ENCODE assay signal across 17 mouse cellular contexts in the genomic region with DNA sequence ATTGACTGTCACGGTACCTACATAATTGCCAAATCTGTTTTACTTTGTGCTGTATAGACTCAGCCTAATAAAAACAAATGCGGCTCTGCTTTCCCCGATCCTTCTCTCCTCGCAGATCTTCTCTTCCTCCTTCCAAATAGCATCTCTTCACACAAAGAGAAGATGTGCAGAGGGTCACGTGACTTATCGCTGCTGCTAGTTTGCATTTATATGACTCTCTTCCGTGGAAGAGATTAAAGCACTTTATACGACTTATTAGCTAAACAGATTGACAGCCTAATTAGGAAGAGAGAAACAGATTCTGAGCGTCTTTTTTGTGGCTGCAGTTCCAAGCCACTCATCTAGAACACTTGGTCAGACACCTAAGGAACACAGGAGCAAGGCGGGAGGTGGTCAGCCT.
DNase-seq lines count a peak whose midpoint lies in the region; ATAC-seq and TF ChIP-seq lines count a peak whose summit lies in the region.
"Had no signal": no experiment of that assay in that cellular context is flagged by ENCODE, and none has a peak within 500 bp of the region (broad histone marks: within the 10 kb centered on the region; RNA-seq: fewer than 3 reads in every experiment).

No protein-coding gene starts in this region.

- no peaks in the 10 kb centered on the region for H3K9me3 ChIP-seq in hindbrain, embryonic 13.5 days
- no peaks in the 10 kb centered on the region for H3K9me3 ChIP-seq in hindbrain, embryonic 11.5 days (ENCODE audit: control insufficient read depth, low read length)
- no peaks in the 10 kb centered on the region for H3K9me3 ChIP-seq in midbrain, embryonic 15.5 days
- H3K9me3 ChIP-seq: embryonic facial prominence, embryonic 12.5 days; lung, embryonic 15.5 days had no signal

- no peaks in the 10 kb centered on the region for H3K27me3 ChIP-seq in hindbrain, embryonic 13.5 days
- H3K27me3 ChIP-seq in hindbrain, embryonic 11.5 days (ENCODE audit: control insufficient read depth, insufficient read depth, low read length), result no peaks in the 10 kb centered on the region
- no peaks in the 10 kb centered on the region for H3K27me3 ChIP-seq in thymus, adult 2 months (ENCODE audit: control insufficient read depth, insufficient read depth, low read length)
- H3K27me3 ChIP-seq in midbrain, embryonic 15.5 days (replicated peaks), result no peaks in the 10 kb centered on the region
- H3K27me3 ChIP-seq: embryonic facial prominence, embryonic 12.5 days; lung, embryonic 15.5 days had no signal

- no peak overlapping the region for H3K9ac ChIP-seq in hindbrain, embryonic 13.5 days
- no peak overlapping the region for H3K9ac ChIP-seq in hindbrain, embryonic 11.5 days (ENCODE audit: low read depth, low read length)
- no peak overlapping the region for H3K9ac ChIP-seq in midbrain, embryonic 15.5 days
- H3K9ac ChIP-seq: embryonic facial prominence, embryonic 12.5 days; liver, embryonic 14.5 days; lung, embryonic 15.5 days had no signal

- no peak for TF ChIP-seq CTCF in thymus, adult 2 months (IDR thresholded peaks at IDR 0.05; ENCODE audit: borderline replicate concordance, control insufficient read depth, extremely low read depth, insufficient read depth, low read length, poor library complexity)

- no peak overlapping the region for H3K4me3 ChIP-seq in hindbrain, embryonic 13.5 days
- no peak overlapping the region for H3K4me3 ChIP-seq in hindbrain, embryonic 11.5 days (ENCODE audit: low read depth, low read length)
- no peak overlapping the region for H3K4me3 ChIP-seq in thymus, adult 2 months (ENCODE audit: control insufficient read depth, insufficient read depth, low read length)
- no peak overlapping the region for H3K4me3 ChIP-seq in midbrain, embryonic 15.5 days
- H3K4me3 ChIP-seq: embryonic facial prominence, embryonic 12.5 days; lung, embryonic 15.5 days had no signal

- no peak overlapping the region for H3K4me2 ChIP-seq in hindbrain, embryonic 13.5 days
- no peak overlapping the region for H3K4me2 ChIP-seq in hindbrain, embryonic 11.5 days (replicated peaks; ENCODE audit: low read depth, low read length)
- no peak overlapping the region for H3K4me2 ChIP-seq in midbrain, embryonic 15.5 days
- H3K4me2 ChIP-seq: embryonic facial prominence, embryonic 12.5 days; lung, embryonic 15.5 days had no signal

- H3K36me3 ChIP-seq in hindbrain, embryonic 13.5 days, result no peaks in the 10 kb centered on the region
- no peaks in the 10 kb centered on the region for H3K36me3 ChIP-seq in hindbrain, embryonic 11.5 days (ENCODE audit: control insufficient read depth, insufficient read depth, low read length)
- peaks cover 62% of the 10 kb centered on the region for H3K36me3 ChIP-seq in thymus, adult 2 months (ENCODE audit: control insufficient read depth, insufficient read depth, low read length)
- H3K36me3 ChIP-seq in midbrain, embryonic 15.5 days (replicated peaks), result no peaks in the 10 kb centered on the region
- H3K36me3 ChIP-seq: embryonic facial prominence, embryonic 12.5 days; lung, embryonic 15.5 days had no signal

- no peak for TF ChIP-seq POLR2A in thymus, adult 2 months (IDR thresholded peaks at IDR 0.05; ENCODE audit: control insufficient read depth, extremely low read depth, insufficient read depth, low read length, poor library complexity)

- H3K4me1 ChIP-seq in hindbrain, embryonic 13.5 days (replicated peaks), result peaks cover 52% of the 10 kb centered on the region
- H3K4me1 ChIP-seq in hindbrain, embryonic 11.5 days (replicated peaks; ENCODE audit: control insufficient read depth, insufficient read depth, low read length), result no peaks in the 10 kb centered on the region; the same call in 1 of the 2 replicates
- peaks cover 50% of the 10 kb centered on the region for H3K4me1 ChIP-seq in thymus, adult 2 months (replicated peaks; ENCODE audit: control insufficient read depth, insufficient read depth, low read length)
- peaks cover 50% of the 10 kb centered on the region for H3K4me1 ChIP-seq in midbrain, embryonic 15.5 days

- peak; percentile 25; the same call in 1 of the 2 replicates for ATAC-seq in hindbrain, embryonic 13.5 days (ENCODE audit: low FRiP score)
- ATAC-seq in hindbrain, embryonic 11.5 days (ENCODE audit: low FRiP score), result no peak
- ATAC-seq in midbrain, embryonic 15.5 days (replicated peaks), result no peak
- no peak for ATAC-seq in granulocyte monocyte progenitor cell, adult 5-6 weeks (replicated peaks; ENCODE audit: poor library complexity, severe bottlenecking)

- DNase-seq in hindbrain, embryonic 11.5 days (ENCODE audit: low spot score), result no peak
- no peak for DNase-seq in thymus, adult 2 months
- DNase-seq in thymus, adult 18-20 months, result no peak
- DNase-seq in right cerebral cortex, postnatal 4 days, result no peak
- DNase-seq: adrenal gland, adult 2 months; cerebellum, postnatal 10 days; gastrocnemius, postnatal 14 days; kidney, adult 18-20 months; kidney, postnatal 10 days; lung, postnatal 4 days; thymus, postnatal 14 days had no signal

- H3K27ac ChIP-seq in hindbrain, embryonic 13.5 days, result peak overlapping the region; percentile 79
- no peak overlapping the region for H3K27ac ChIP-seq in hindbrain, embryonic 11.5 days (ENCODE audit: low read depth, low read length)
- H3K27ac ChIP-seq in thymus, adult 2 months (ENCODE audit: control insufficient read depth, insufficient read depth, low read length), result peak overlapping the region; percentile 85
- peak overlapping the region; percentile 55; the same call in 1 of the 2 replicates for H3K27ac ChIP-seq in midbrain, embryonic 15.5 days
- H3K27ac ChIP-seq: embryonic facial prominence, embryonic 12.5 days; liver, embryonic 14.5 days; lung, embryonic 15.5 days had no signal

- WGBS in hindbrain, embryonic 13.5 days, result 63% methylated on average over 10 of the region's 10 CpGs
- WGBS in hindbrain, embryonic 11.5 days, result 84% methylated on average over 10 of the region's 10 CpGs
- 85% methylated on average over 10 of the region's 10 CpGs for WGBS in thymus, adult 2 months
- WGBS in midbrain, embryonic 15.5 days, result 46% methylated on average over 10 of the region's 10 CpGs
